Mouse (Mus musculus): ENCODE results near the gene Ecd. TPM values are rescaled to one million over a fixed set of nuclear protein-coding genes. Genes with fewer than 3 reads are reported as not detected.
A peak's percentile ranks its signal among the peaks of the same experiment; 100 is the strongest.

Ecd gene
- polyA plus RNA-seq, 2 experiments, result 31.0 to 46.4 TPM

DNA sequence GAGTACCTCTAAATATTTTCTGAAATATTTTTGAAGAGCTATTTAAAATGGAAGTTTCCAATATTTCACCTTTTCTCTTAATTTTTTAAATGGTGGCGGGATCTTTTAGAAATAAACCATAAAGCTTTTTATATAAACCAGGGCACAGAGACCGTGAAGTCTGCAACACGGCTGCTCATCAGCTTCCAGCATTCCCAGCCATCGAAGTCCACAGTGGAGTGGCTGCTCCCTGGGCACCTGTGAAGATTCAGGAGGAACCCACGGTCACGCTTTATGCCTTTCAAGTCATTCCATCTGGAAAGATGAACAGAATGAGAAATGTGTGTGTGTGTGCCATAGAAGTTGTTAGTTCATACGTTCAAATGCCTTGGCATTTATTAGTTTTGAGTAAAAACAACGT, 53.0 kb downstream of the Ecd start:
- no peak overlapping the region for H3K27ac ChIP-seq (replicated peaks; ENCODE audit: low read depth, low read length)

GRCm38 (mm10) chr14:20294117-20294892, 53.6 kb downstream of the Ecd start, which contains the start of gene Nudt13:
Nudt13 (plus strand) TSS chr14:20294697.
- H3K9me3 ChIP-seq (ENCODE audit: control insufficient read depth, low read length), result no peaks in the 10 kb centered on the region
- H3K27me3 ChIP-seq (ENCODE audit: control insufficient read depth, insufficient read depth, low read length), result no peaks in the 10 kb centered on the region
- no peak for TF ChIP-seq POLR2A (IDR thresholded peaks at IDR 0.05; ENCODE audit: borderline replicate concordance, extremely low read depth, insufficient read depth, insufficient read length)
- DNase-seq (ENCODE audit: low spot score) (peak; percentile 96), ATAC-seq (ENCODE audit: low FRiP score, low read depth) (peak; percentile 98)
- H3K4me3 ChIP-seq (replicated peaks; ENCODE audit: low read length), result peak within 1 kb of the TSS; percentile 51
- peak within 1 kb of the TSS; percentile 38 for H3K9ac ChIP-seq (ENCODE audit: low read depth, low read length, severe bottlenecking)
- no peaks in the 10 kb centered on the region for H3K36me3 ChIP-seq (ENCODE audit: control insufficient read depth, insufficient read depth, low read length)
- peaks cover 5% of the 10 kb centered on the region; the same call in 1 of the 2 replicates for H3K4me1 ChIP-seq (ENCODE audit: control insufficient read depth, insufficient read depth, low read length)
- no peak within 1 kb of the TSS for H3K27ac ChIP-seq (replicated peaks; ENCODE audit: low read depth, low read length)
- peak within 1 kb of the TSS; percentile 67 for H3K4me2 ChIP-seq (replicated peaks; ENCODE audit: low read depth, low read length, severe bottlenecking)
- WGBS, result 23% methylated on average over 14 of the region's 14 CpGs

More for the DNA sequence above, 53.0 kb downstream of the Ecd start:
- TF ChIP-seq POLR2A (IDR thresholded peaks at IDR 0.05; ENCODE audit: borderline replicate concordance, extremely low read depth, insufficient read depth, insufficient read length), result no peak
- WGBS, result 35% methylated on average over 8 of the region's 8 CpGs
- Histone ChIP-seq H3K4me2 (replicated peaks; ENCODE audit: low read depth, low read length, severe bottlenecking) (peak overlapping the region; percentile 67), H3K9ac (ENCODE audit: low read depth, low read length, severe bottlenecking) (peak overlapping the region; percentile 38), H3K36me3 (ENCODE audit: control insufficient read depth, insufficient read depth, low read length) (no peaks in the 10 kb centered on the region), H3K4me1 (ENCODE audit: control insufficient read depth, insufficient read depth, low read length) (peaks cover 5% of the 10 kb centered on the region; the same call in 1 of the 2 replicates), H3K9me3 (ENCODE audit: control insufficient read depth, low read length) (no peaks in the 10 kb centered on the region), H3K27me3 (ENCODE audit: control insufficient read depth, insufficient read depth, low read length) (no peaks in the 10 kb centered on the region), H3K4me3 (replicated peaks; ENCODE audit: low read length) (peak overlapping the region; percentile 51)
- DNase-seq (ENCODE audit: low spot score), result no peak
- ATAC-seq (ENCODE audit: low FRiP score, low read depth), result no peak

GRCm38 (mm10) chr14:20291391-20291790, 56.5 kb downstream of the Ecd start:
- Histone ChIP-seq H3K27ac (replicated peaks; ENCODE audit: low read depth, low read length) (no peak overlapping the region), H3K27me3 (ENCODE audit: control insufficient read depth, insufficient read depth, low read length) (no peaks in the 10 kb centered on the region), H3K9me3 (ENCODE audit: control insufficient read depth, low read length) (no peaks in the 10 kb centered on the region), H3K4me3 (replicated peaks; ENCODE audit: low read length) (no peak overlapping the region), H3K9ac (ENCODE audit: low read depth, low read length, severe bottlenecking) (no peak overlapping the region), H3K4me2 (replicated peaks; ENCODE audit: low read depth, low read length, severe bottlenecking) (no peak overlapping the region), H3K36me3 (ENCODE audit: control insufficient read depth, insufficient read depth, low read length) (no peaks in the 10 kb centered on the region), H3K4me1 (ENCODE audit: control insufficient read depth, insufficient read depth, low read length) (peaks cover 5% of the 10 kb centered on the region; the same call in 1 of the 2 replicates)
- TF ChIP-seq POLR2A (IDR thresholded peaks at IDR 0.05; ENCODE audit: borderline replicate concordance, extremely low read depth, insufficient read depth, insufficient read length), result no peak
- DNase-seq (ENCODE audit: low spot score), result no peak
- 76% methylated on average over 4 of the region's 4 CpGs for WGBS
- ATAC-seq (ENCODE audit: low FRiP score, low read depth), result no peak

Other genes with a start within 250 kb of the Ecd start
- 8.9 and 9.7 TPM in 2 replicates for gene Saysd1, start 209.6 kb downstream of the Ecd start, polyA plus RNA-seq (2012; rRNA removed)
- 14.1 and 15.6 TPM in 2 replicates for gene Saysd1, start 209.6 kb downstream of the Ecd start, polyA plus RNA-seq (2014; fragmentation: Nextera tagmentation; extraction: Ambion mirVana)
- gene Kcnk5, start 166.3 kb downstream of the Ecd start, polyA plus RNA-seq (2012; rRNA removed), result 5.3 and 5.5 TPM in 2 replicates
- 4.1 and 4.5 TPM in 2 replicates for gene Kcnk5, start 166.3 kb downstream of the Ecd start, polyA plus RNA-seq (2014; fragmentation: Nextera tagmentation; extraction: Ambion mirVana)
- not detected in 2 replicates for gene Kcnk16, start 78.9 kb downstream of the Ecd start, polyA plus RNA-seq (2012; rRNA removed)
- gene Kcnk16, start 78.9 kb downstream of the Ecd start, polyA plus RNA-seq (2014; fragmentation: Nextera tagmentation; extraction: Ambion mirVana), result not detected in 2 replicates
- 23.4 and 30.0 TPM in 2 replicates for gene Nudt13, start 53.4 kb downstream of the Ecd start, polyA plus RNA-seq (2012; rRNA removed)
- 14.1 and 14.3 TPM in 2 replicates for gene Nudt13, start 53.4 kb downstream of the Ecd start, polyA plus RNA-seq (2014; fragmentation: Nextera tagmentation; extraction: Ambion mirVana)
- gene Fam149b, start within 50 bp of the Ecd start, polyA plus RNA-seq (2012; rRNA removed), result 49.3 and 53.5 TPM in 2 replicates
- 38.9 and 45.5 TPM in 2 replicates for gene Fam149b, start within 50 bp of the Ecd start, polyA plus RNA-seq (2014; fragmentation: Nextera tagmentation; extraction: Ambion mirVana)
- gene Dnajc9, start 40.8 kb upstream of the Ecd start, polyA plus RNA-seq (2012; rRNA removed), result 104 and 132 TPM in 2 replicates
- 151 and 152 TPM in 2 replicates for gene Dnajc9, start 40.8 kb upstream of the Ecd start, polyA plus RNA-seq (2014; fragmentation: Nextera tagmentation; extraction: Ambion mirVana)
- 62.9 and 63.5 TPM in 2 replicates for gene Mrps16, start 45.5 kb upstream of the Ecd start, polyA plus RNA-seq (2012; rRNA removed)
- gene Mrps16, start 45.5 kb upstream of the Ecd start, polyA plus RNA-seq (2014; fragmentation: Nextera tagmentation; extraction: Ambion mirVana), result 99.0 and 99.7 TPM in 2 replicates
- gene Cfap70, start 104.1 kb upstream of the Ecd start, polyA plus RNA-seq (2012; rRNA removed), result 0.18 and 0.30 TPM in 2 replicates
- gene Cfap70, start 104.1 kb upstream of the Ecd start, polyA plus RNA-seq (2014; fragmentation: Nextera tagmentation; extraction: Ambion mirVana), result 0.15 and 0.76 TPM in 2 replicates
- gene Anxa7, start 132.0 kb upstream of the Ecd start, polyA plus RNA-seq (2012; rRNA removed), result 50.5 and 52.8 TPM in 2 replicates
- gene Anxa7, start 132.0 kb upstream of the Ecd start, polyA plus RNA-seq (2014; fragmentation: Nextera tagmentation; extraction: Ambion mirVana), result 45.5 and 46.5 TPM in 2 replicates
- gene Mss51, start 148.8 kb upstream of the Ecd start, polyA plus RNA-seq (2012; rRNA removed), result 5.6 and 6.3 TPM in 2 replicates
- gene Mss51, start 148.8 kb upstream of the Ecd start, polyA plus RNA-seq (2014; fragmentation: Nextera tagmentation; extraction: Ambion mirVana), result 1.5 and 1.8 TPM in 2 replicates
- gene Ppp3cb, start 198.5 kb upstream of the Ecd start, polyA plus RNA-seq (2012; rRNA removed), result 82.6 and 88.4 TPM in 2 replicates
- 67.1 and 69.9 TPM in 2 replicates for gene Ppp3cb, start 198.5 kb upstream of the Ecd start, polyA plus RNA-seq (2014; fragmentation: Nextera tagmentation; extraction: Ambion mirVana)

All from limb, embryonic 14.5 days (tissue).